Mouse (Mus musculus) retina, adult 2 months (tissue): ENCODE results near the gene Rabggta.

Experiments
- DNase-seq: peaks from one replicate; pipeline ENCODE4 v3.0.0-alpha.2; 2012; ENCODE audit warnings: low read depth, low spot score

The Rabggta gene

GRCm38 (mm10) chr14:55721700-55722437 lies at the start of gene Rabggta:
Rabggta (minus strand) TSS chr14:55722263.
- peak; percentile 89 for DNase-seq

GRCm38 (mm10) chr14:55769087-55769703 lies 47.1 kb upstream of the Rabggta start:
- no peak for DNase-seq

- DNase-seq = no peak
Measured at GRCm38 (mm10) chr14:55768555-55768954, 46.5 kb upstream of the Rabggta start.

- no peak for DNase-seq
Measured at GRCm38 (mm10) chr14:55767519-55768414, 45.7 kb upstream of the Rabggta start.

DNA sequence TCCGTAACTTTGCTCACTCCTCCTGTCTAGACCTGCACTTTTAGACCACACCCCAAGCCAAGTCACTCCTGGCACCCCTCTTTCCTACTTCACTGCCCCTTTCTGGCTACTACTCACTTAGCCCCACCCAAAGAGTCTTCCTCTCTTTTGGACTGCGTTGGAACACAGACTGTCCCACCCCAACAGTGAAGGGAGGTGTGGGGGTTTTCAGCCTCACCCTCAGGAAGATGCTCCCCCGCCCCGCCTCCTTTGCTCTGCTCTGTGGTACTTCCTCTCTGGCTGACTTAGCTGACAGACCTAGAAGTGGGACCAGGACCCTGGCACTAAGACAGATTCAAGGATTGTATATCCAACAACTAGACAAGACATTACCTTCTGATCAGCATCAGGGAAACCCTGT lies 43.6 kb upstream of the Rabggta start, which contains the start of gene Ltb4r1:
TSS of gene Ltb4r1 (plus strand) at position 267 of the 400 bp plus-strand sequence.
- no peak for DNase-seq

GRCm38 (mm10) chr14:55763166-55763565 lies 41.1 kb upstream of the Rabggta start:
- DNase-seq = no peak

DNA sequence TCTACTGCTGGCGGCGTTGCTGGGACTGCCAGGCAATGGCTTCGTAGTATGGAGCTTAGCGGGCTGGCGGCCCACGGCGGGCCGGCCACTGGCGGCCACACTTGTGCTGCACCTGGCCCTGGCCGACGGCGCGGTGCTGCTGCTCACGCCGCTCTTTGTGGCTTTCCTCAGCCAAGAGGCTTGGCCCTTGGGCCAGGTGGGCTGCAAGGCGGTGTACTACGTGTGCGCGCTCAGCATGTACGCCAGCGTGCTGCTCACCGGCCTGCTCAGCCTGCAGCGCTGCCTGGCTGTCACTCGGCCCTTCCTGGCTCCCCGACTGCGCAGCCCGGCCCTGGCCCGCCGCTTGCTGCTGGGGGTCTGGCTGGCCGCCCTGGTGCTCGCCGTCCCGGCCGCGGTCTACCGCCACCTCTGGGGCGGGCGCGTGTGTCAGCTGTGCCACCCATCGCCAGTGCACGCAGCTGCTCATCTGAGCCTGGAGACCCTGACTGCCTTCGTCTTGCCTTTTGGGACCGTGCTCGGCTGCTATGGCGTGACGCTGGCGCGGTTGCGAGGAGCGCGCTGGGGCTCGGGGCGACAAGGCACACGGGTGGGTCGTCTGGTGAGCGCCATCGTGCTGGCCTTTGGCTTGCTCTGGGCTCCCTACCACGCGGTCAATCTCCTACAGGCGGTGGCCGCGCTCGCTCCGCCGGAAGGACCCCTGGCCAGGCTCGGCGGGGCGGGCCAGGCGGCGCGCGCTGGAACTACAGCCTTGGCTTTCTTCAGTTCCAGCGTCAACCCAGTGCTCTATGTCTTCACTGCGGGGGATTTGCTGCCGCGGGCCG lies 40.1 kb upstream of the Rabggta start:
- DNase-seq = no peak

GRCm38 (mm10) chr14:55761163-55761562 lies 39.1 kb upstream of the Rabggta start, which contains the start of gene Ltb4r2:
Ltb4r2 (plus strand) TSS chr14:55761428.
- no peak for DNase-seq

GRCm38 (mm10) chr14:55760156-55760555 lies 38.1 kb upstream of the Rabggta start:
- DNase-seq = peak; percentile 40

GRCm38 (mm10) chr14:55758363-55758784 lies 36.3 kb upstream of the Rabggta start, which contains the start of gene Cideb:
Cideb (minus strand) TSS chr14:55758458.
- DNase-seq = no peak

DNA sequence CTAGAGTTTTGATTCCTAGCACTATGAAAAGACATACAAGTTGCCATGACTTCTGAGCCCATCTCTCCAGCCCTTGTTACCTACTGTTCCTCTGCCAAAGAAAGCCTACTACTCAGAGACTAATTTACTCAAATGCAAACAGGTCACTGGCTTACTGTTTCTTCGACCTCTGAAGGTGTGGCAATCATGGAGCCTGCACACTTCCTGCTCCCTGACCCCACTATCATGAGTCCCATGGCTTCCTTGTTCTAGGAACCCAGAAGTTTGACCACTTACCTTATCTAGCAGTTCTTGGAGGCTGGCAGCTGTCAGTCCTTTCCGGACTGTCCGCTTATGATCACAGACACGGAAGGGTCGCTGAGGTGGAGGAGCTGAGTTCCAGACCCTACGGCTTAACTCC lies 35.5 kb upstream of the Rabggta start:
- no peak for DNase-seq

GRCm38 (mm10) chr14:55747051-55747847 lies 25.2 kb upstream of the Rabggta start:
- DNase-seq = no peak

DNA sequence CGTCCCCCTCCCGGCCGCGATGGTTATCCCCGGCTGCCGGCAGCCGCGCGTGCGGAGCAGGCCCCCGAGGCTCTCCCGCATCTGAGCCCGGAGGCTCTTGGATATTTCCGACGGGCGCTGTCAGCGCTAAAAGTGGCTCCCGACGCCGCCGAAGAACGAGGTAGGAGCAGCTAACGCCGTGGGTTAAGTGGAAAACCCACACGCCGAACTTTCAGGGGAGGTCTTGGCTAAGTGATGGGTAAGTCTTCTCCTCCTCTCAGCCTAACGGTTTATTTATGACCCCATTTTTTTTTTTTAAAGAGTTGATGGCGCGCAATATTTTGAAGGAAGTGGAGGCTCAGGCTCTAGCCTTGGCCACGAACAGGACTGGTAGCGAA lies 23.8 kb upstream of the Rabggta start:
- DNase-seq = no peak

DNA sequence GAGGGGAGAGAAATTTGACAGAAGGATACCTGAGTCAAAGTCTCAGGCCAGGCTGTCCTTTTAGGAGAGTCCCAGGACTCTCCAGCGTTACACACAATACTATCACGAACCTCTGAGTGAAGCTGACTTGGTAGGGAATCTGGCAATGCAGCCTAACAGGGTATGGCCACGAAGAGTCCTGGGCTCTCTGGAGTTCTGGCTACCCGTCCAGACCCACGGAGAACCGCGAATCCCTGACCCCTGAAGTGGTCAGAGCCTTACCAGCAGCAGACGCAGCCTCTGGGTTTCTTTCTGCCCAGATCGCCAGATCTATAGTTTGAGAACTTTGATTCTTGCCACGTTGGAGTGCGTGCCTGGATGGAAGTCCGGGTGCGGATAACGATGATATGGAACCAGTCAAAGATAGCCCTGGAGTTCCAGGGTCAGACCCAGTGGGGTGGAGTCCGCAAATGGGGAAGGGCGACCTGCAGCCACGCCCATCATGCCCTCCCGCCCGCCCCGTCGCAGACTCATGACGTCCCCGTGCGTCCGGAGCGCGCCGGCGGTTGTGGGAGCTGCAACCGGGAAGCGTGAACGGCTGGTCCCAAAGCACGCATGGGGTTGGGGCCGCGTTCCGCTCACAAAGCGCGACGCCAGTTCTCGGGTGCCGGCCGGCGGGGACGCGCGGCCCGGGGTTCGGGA lies 23.3 kb upstream of the Rabggta start, which contains the start of the genes Dhrs1 and Nop9:
TSS of gene Dhrs1 (minus strand) at position 511 of the 681 bp plus-strand sequence.
TSS of gene Nop9 (plus strand) at position 514 of the 681 bp plus-strand sequence.
- DNase-seq = peak; percentile 71

- peak; percentile 55 for DNase-seq
Measured at GRCm38 (mm10) chr14:55743711-55744110, 21.6 kb upstream of the Rabggta start.

DNA sequence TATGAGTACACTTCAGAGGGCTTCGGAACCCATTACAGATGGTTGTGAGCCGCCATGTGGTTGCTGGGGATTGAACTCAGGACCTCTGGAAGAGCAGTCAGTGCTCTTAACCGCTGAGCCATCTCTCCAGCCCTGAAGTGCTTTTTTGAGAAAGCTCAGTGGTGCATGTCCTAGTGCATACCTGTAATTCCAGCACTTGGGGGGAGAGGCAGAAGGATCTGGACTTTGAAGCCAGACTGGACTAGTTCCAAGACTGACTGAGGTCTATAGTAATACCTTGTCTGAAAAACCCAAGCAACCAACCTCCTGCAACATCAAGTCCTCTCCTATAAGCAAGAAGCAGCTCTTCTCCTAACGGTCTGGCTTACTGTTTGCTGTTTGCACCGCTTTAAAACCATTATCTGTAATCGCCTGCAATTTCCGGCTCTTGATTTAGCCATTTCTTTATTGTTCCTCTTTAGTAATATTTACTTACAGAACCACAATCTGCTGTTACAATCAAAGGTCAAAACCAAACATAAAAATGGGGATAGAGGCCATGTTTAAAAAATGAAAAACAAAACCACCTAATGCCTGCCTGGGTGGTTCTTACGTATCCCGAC lies 15.1 kb upstream of the Rabggta start:
- DNase-seq = no peak

DNA sequence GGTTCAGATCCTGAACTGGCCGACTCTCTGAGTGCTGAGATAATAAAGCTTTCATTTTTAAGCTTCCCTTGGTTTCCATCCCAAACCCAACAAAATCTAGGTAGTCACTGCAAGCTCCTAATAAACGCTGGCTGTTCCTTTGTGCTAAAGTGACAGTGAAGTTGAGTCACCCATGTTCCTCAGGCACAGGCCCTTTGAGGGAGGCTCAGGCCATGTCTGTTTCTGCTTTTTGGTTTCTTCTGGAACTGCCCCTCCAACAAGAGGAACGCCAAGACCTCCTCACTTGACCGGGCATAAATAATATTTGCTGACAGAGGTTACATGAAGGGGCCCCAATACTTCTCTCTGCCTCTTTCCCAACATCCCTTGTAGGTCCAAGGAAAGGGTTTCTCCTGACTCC lies 13.7 kb upstream of the Rabggta start:
- no peak for DNase-seq

DNA sequence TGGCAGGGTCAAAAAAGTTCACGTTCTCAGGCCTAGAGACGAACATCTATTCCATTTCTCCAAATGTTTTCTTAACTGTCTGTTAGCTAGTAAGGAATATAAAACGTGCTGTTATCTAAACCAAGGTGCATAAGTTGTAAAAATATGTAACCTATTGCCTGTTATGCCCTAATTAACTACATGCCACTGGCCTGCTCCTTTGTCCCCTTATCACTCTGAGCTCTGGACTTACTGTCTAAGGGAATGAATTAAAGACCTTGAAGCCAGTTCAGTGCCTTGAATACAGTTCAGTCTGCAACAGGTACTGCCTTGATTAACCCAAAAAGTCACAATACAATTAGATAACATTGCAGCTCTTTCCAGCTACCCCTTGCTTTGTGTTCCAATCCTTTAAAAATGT lies 13.3 kb upstream of the Rabggta start:
- no peak for DNase-seq

DNA sequence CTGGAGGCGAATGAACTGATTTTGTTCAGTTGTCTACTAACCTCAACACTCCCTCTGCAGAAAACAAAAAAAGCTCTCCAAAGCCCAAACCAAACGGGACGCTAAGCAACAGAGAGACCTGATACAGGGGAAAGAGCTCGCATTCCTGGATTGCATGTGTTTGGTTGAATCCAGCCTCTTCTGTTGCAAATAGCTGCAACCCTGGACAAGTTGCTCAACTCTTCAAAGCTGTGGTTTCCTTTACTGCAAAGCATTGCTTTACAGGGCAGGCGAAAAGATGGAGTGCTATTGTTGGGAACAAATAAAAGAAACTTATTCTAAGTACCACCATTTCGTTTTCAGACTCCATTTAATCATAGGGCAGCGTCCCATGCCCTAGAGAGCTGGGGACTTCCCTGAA lies 12.8 kb upstream of the Rabggta start:
- no peak for DNase-seq
